ENCODE assay signal across 12 mouse cellular contexts in the genomic region with DNA sequence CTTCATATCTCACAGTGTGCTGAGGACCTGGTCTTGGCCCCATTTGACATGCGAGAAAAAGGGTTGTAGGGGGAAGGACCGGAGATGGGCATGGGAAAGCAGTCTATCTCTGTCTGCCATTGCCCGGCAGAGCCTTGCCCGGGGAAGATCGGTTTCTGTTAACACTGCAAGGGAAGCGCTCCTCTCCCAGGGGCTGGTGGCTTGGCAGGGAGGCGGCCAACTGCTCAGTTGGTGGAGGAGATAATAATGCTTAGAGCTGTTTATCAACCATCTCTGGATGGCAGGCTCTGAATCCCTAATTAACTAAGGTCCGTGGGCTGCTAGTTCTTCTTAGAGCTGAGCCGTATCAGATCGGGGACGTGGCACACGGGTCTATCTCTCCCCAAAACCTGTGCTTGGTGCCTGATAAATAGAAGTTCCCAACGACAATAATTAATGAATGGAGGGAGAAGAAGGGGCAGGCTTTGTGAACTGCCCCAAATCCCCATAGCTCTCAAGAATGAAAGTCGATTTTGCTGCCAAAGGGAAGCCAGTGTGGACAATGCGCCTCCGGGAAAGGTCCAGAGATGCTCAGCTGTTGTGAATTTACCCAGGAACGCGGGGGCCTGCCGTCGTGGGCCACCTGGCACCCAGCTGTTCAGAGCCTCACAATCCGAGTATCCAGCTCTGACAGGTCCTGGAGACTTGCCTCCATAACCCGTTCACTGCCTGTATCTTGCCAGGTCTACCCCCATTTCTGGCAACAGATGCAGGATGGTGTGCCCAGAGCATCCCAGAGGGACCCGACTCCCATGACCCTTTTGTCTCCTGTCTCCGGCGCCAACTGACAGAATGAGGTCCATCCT.
A peak's percentile ranks its signal among the peaks of the same experiment; 100 is the strongest.
DNase-seq lines count a peak whose midpoint lies in the region; ATAC-seq lines count a peak whose summit lies in the region.
"Had no signal": no experiment of that assay in that cellular context is flagged by ENCODE, and none has a peak within 500 bp of the region (broad histone marks: within the 10 kb centered on the region; RNA-seq: fewer than 3 reads in every experiment).

No protein-coding gene starts in this region.

- peaks cover 8% of the 10 kb centered on the region; the same call in 1 of the 2 replicates for H3K4me1 ChIP-seq in midbrain, embryonic 13.5 days (replicated peaks)
- H3K4me1 ChIP-seq in midbrain, embryonic 10.5 days, result peaks cover 22% of the 10 kb centered on the region
- H3K4me1 ChIP-seq in hindbrain, embryonic 14.5 days (replicated peaks; ENCODE audit: control insufficient read depth, insufficient read depth, low read length), result peaks cover 12% of the 10 kb centered on the region; the same call in 1 of the 2 replicates
- H3K4me1 ChIP-seq in liver, embryonic 12.5 days, result no peaks in the 10 kb centered on the region

- H3K27ac ChIP-seq in midbrain, embryonic 13.5 days, result no peak overlapping the region
- no peak overlapping the region for H3K27ac ChIP-seq in midbrain, embryonic 10.5 days (replicated peaks)
- no peak overlapping the region for H3K27ac ChIP-seq in hindbrain, embryonic 14.5 days
- H3K27ac ChIP-seq in liver, embryonic 12.5 days, result no peak overlapping the region

- 73% methylated on average over 25 of the region's 25 CpGs for WGBS in midbrain, embryonic 13.5 days
- WGBS in midbrain, embryonic 10.5 days, result 88% methylated on average over 25 of the region's 25 CpGs
- WGBS in hindbrain, embryonic 14.5 days, result 52% methylated on average over 25 of the region's 25 CpGs
- WGBS in liver, embryonic 12.5 days (ENCODE audit: insufficient replicate concordance), result 57% methylated on average over 25 of the region's 25 CpGs

- no peaks in the 10 kb centered on the region for H3K9me3 ChIP-seq in midbrain, embryonic 13.5 days
- no peaks in the 10 kb centered on the region for H3K9me3 ChIP-seq in midbrain, embryonic 10.5 days (replicated peaks)
- H3K9me3 ChIP-seq in hindbrain, embryonic 14.5 days (ENCODE audit: control insufficient read depth, low read length), result no peaks in the 10 kb centered on the region
- H3K9me3 ChIP-seq in liver, embryonic 12.5 days (replicated peaks), result peaks cover 5% of the 10 kb centered on the region; the same call in 1 of the 2 replicates

- DNase-seq in embryo, embryonic 11 days, result peak; percentile 28
- DNase-seq in embryo, embryonic 10 days (ENCODE audit: low spot score), result no peak
- no peak for DNase-seq in midbrain, embryonic 10.5 days (ENCODE audit: low spot score)
- DNase-seq in hindbrain, embryonic 14.5 days (ENCODE audit: low spot score), result peak; percentile 27
- no peak for DNase-seq in adrenal gland, postnatal 4 days (ENCODE audit: low spot score in 2 of 2)
- DNase-seq in lung, postnatal 4 days, result no peak
- DNase-seq: adrenal gland, adult 2 months; cerebellum, adult 18-20 months; thymus, postnatal 14 days had no signal

- 0 out of 2 replicates have a peak, but pooled peaks have one; percentile 50 for ATAC-seq in midbrain, embryonic 13.5 days
- ATAC-seq in hindbrain, embryonic 14.5 days (ENCODE audit: low FRiP score), result peak; percentile 64; the same call in 1 of the 2 replicates
- peak; percentile 86 for ATAC-seq in liver, embryonic 12.5 days

- no peak overlapping the region for H3K4me3 ChIP-seq in midbrain, embryonic 13.5 days (replicated peaks)
- H3K4me3 ChIP-seq in midbrain, embryonic 10.5 days, result no peak overlapping the region
- no peak overlapping the region for H3K4me3 ChIP-seq in hindbrain, embryonic 14.5 days (replicated peaks; ENCODE audit: low read length)
- no peak overlapping the region for H3K4me3 ChIP-seq in liver, embryonic 12.5 days
- H3K4me3 ChIP-seq: myocyte had no signal

- H3K9ac ChIP-seq in midbrain, embryonic 13.5 days (replicated peaks), result no peak overlapping the region
- H3K9ac ChIP-seq in hindbrain, embryonic 14.5 days, result no peak overlapping the region
- H3K9ac ChIP-seq in liver, embryonic 12.5 days, result no peak overlapping the region

- H3K4me2 ChIP-seq in midbrain, embryonic 13.5 days (replicated peaks), result no peak overlapping the region; the same call in 1 of the 2 replicates
- H3K4me2 ChIP-seq in hindbrain, embryonic 14.5 days (replicated peaks), result no peak overlapping the region
- H3K4me2 ChIP-seq in liver, embryonic 12.5 days, result no peak overlapping the region

- H3K36me3 ChIP-seq in midbrain, embryonic 13.5 days, result no peaks in the 10 kb centered on the region
- no peaks in the 10 kb centered on the region for H3K36me3 ChIP-seq in midbrain, embryonic 10.5 days
- H3K36me3 ChIP-seq in hindbrain, embryonic 14.5 days (replicated peaks; ENCODE audit: control insufficient read depth, insufficient read depth), result no peaks in the 10 kb centered on the region
- H3K36me3 ChIP-seq in liver, embryonic 12.5 days, result no peaks in the 10 kb centered on the region

- H3K27me3 ChIP-seq in midbrain, embryonic 13.5 days, result no peaks in the 10 kb centered on the region
- no peaks in the 10 kb centered on the region for H3K27me3 ChIP-seq in midbrain, embryonic 10.5 days (ENCODE audit: low read depth, poor library complexity, severe bottlenecking)
- H3K27me3 ChIP-seq in hindbrain, embryonic 14.5 days (ENCODE audit: control insufficient read depth, insufficient read depth, low read length), result no peaks in the 10 kb centered on the region
- no peaks in the 10 kb centered on the region for H3K27me3 ChIP-seq in liver, embryonic 12.5 days (replicated peaks)

Comparison
In these comparisons a context has a peak if more than half of its experiments do, and no peak if none do; other contexts are left out.
1. DNase-seq: peak in embryo, embryonic 11 days (single experiment) and hindbrain, embryonic 14.5 days (single experiment); none in embryo, embryonic 10 days (single experiment), midbrain, embryonic 10.5 days (single experiment), adrenal gland, postnatal 4 days (0 of 2) and lung, postnatal 4 days (0 of 2).
2. Peak in every context shown above with its lines, with median percentiles within 50 percentile points of each other: ATAC-seq.